Mouse (Mus musculus) neural tube, embryonic 13.5 days (tissue): ENCODE results near the gene Clec4a1. TPM values are rescaled to one million over a fixed set of nuclear protein-coding genes. Genes with fewer than 3 reads are reported as not detected.

Source experiments
- ATAC-seq: fragments of 200-750 bp; cut with Nextera tagmentation; 2 replicates; pipeline ENCODE4 v1.8.0; 2017; ENCODE audit warnings: low read depth, mild to moderate bottlenecking, moderate TSS enrichment, moderate library complexity
- H3K27ac ChIP-seq: fragments of 300-500 bp; sonication (generic); replicated peaks from 2 replicates; pipeline ENCODE4 v1.5.1; 2015; ENCODE audit warnings: moderate library complexity, mild to moderate bottlenecking, inconsistent platforms
- H3K27me3 ChIP-seq: fragments of 300-500 bp; sonication (generic); 2 replicates; pipeline ENCODE4 v1.6.1; 2015; ENCODE audit warnings: mild to moderate bottlenecking, inconsistent platforms
- H3K36me3 ChIP-seq: fragments of 300-500 bp; sonication (generic); 2 replicates; pipeline ENCODE4 v1.6.1; 2015; ENCODE audit warnings: mild to moderate bottlenecking, inconsistent platforms
- H3K4me1 ChIP-seq: fragments of 300-500 bp; sonication (generic); replicated peaks from 2 replicates; pipeline ENCODE4 v1.6.1; 2015; ENCODE audit warnings: inconsistent platforms
- H3K4me2 ChIP-seq: fragments of 300-500 bp; sonication (generic); 2 replicates; pipeline ENCODE4 v1.6.1; 2015; ENCODE audit warnings: inconsistent platforms, mild to moderate bottlenecking, moderate library complexity
- H3K4me3 ChIP-seq: fragments of 300-500 bp; sonication (generic); 2 replicates; pipeline ENCODE4 v1.5.1; 2015; ENCODE audit warnings: mild to moderate bottlenecking, inconsistent platforms
- H3K9ac ChIP-seq: fragments of 300-500 bp; sonication (generic); 2 replicates; pipeline ENCODE4 v1.6.1; 2015; ENCODE audit warnings: moderate library complexity, mild to moderate bottlenecking, inconsistent platforms
- H3K9me3 ChIP-seq: fragments of 300-500 bp; sonication (generic); 2 replicates; pipeline ENCODE4 v1.6.1; 2016; ENCODE audit warnings: inconsistent platforms
- WGBS: fragments of 180-500 bp; shearing (Covaris S2); methylation state at CpG from one replicate; pipeline ENCODE4 v1.1.7; 2015; 5-methylcytosine and 5-hydroxymethylcytosine counted together
- polyA plus RNA-seq: library from polyadenylated mRNA; unstranded; fragments of >200 nt; fragmentation: Nextera tagmentation; extraction: Ambion mirVana; gene quantifications from 2 replicates; pipeline ENCODE4 v1.2.1, GENCODE M21; 2015

Gene Clec4a1
- polyA plus RNA-seq, 1 experiment from 2014 or later = 0.85 TPM

GRCm38 (mm10) chr6:122934845-122935244 lies 13.2 kb downstream of the Clec4a1 start:
- no peak overlapping the region for H3K4me3 ChIP-seq
- ATAC-seq = no peak
- 88% methylated on average over 3 of the region's 3 CpGs for WGBS

GRCm38 (mm10) chr6:122939618-122940017 lies 18.0 kb downstream of the Clec4a1 start:
- no peaks in the 10 kb centered on the region for H3K4me1 ChIP-seq
- no peaks in the 10 kb centered on the region for H3K36me3 ChIP-seq
- no peak for ATAC-seq
- WGBS = 94% methylated on average over 5 of the region's 5 CpGs
- H3K27ac ChIP-seq = no peak overlapping the region
- no peak overlapping the region for H3K4me3 ChIP-seq
- H3K27me3 ChIP-seq = no peaks in the 10 kb centered on the region
- no peak overlapping the region for H3K4me2 ChIP-seq
- H3K9me3 ChIP-seq = no peaks in the 10 kb centered on the region
- H3K9ac ChIP-seq = no peak overlapping the region

More at GRCm38 (mm10) chr6:122934845-122935244, 13.2 kb downstream of the Clec4a1 start:
- Histone ChIP-seq H3K4me2 (no peak overlapping the region), H3K4me1 (no peaks in the 10 kb centered on the region), H3K27me3 (no peaks in the 10 kb centered on the region), H3K27ac (no peak overlapping the region), H3K9ac (no peak overlapping the region), H3K36me3 (no peaks in the 10 kb centered on the region), H3K9me3 (no peaks in the 10 kb centered on the region)

- no peaks in the 10 kb centered on the region for H3K36me3 ChIP-seq
- ATAC-seq = no peak
- H3K4me2 ChIP-seq = no peak overlapping the region
- WGBS = 89% methylated on average over 2 of the region's 2 CpGs
- H3K27ac ChIP-seq = no peak overlapping the region
- H3K27me3 ChIP-seq = no peaks in the 10 kb centered on the region
- no peaks in the 10 kb centered on the region for H3K9me3 ChIP-seq
- no peak overlapping the region for H3K9ac ChIP-seq
- no peak overlapping the region for H3K4me3 ChIP-seq
- H3K4me1 ChIP-seq = no peaks in the 10 kb centered on the region
Measured at GRCm38 (mm10) chr6:122946760-122947159, 25.1 kb downstream of the Clec4a1 start.

GRCm38 (mm10) chr6:122952401-122952800 lies 30.8 kb downstream of the Clec4a1 start, which contains the start of gene Clec4a3:
Gene Clec4a3 (plus strand): TSS chr6:122952515.
- no peaks in the 10 kb centered on the region for H3K27me3 ChIP-seq
- no peaks in the 10 kb centered on the region for H3K4me1 ChIP-seq
- H3K4me2 ChIP-seq = no peak within 1 kb of the TSS
- no peak within 1 kb of the TSS for H3K27ac ChIP-seq
- WGBS = 81% methylated on average over 8 of the region's 8 CpGs
- no peaks in the 10 kb centered on the region for H3K36me3 ChIP-seq
- ATAC-seq = no peak
- H3K9ac ChIP-seq = no peak within 1 kb of the TSS
- no peak within 1 kb of the TSS for H3K4me3 ChIP-seq
- no peaks in the 10 kb centered on the region for H3K9me3 ChIP-seq

- 82% methylated on average over 2 of the region's 2 CpGs for WGBS
- peaks cover 4% of the 10 kb centered on the region; the same call in 1 of the 2 replicates for H3K9me3 ChIP-seq
- no peak overlapping the region for H3K4me3 ChIP-seq
- no peak overlapping the region for H3K9ac ChIP-seq
- ATAC-seq = no peak
- H3K27ac ChIP-seq = no peak overlapping the region
- no peaks in the 10 kb centered on the region for H3K4me1 ChIP-seq
- H3K4me2 ChIP-seq = no peak overlapping the region
- H3K36me3 ChIP-seq = no peaks in the 10 kb centered on the region
- H3K27me3 ChIP-seq = no peaks in the 10 kb centered on the region
Measured at GRCm38 (mm10) chr6:122964562-122964961, 42.9 kb downstream of the Clec4a1 start.

- 85% methylated on average over 2 of the region's 2 CpGs for WGBS
- Histone ChIP-seq H3K4me1 (no peaks in the 10 kb centered on the region), H3K36me3 (no peaks in the 10 kb centered on the region)
Measured at GRCm38 (mm10) chr6:122969048-122969447, 47.4 kb downstream of the Clec4a1 start.

More at GRCm38 (mm10) chr6:122969048-122969447, 47.4 kb downstream of the Clec4a1 start:
- H3K9ac ChIP-seq = no peak overlapping the region
- no peak overlapping the region for H3K4me2 ChIP-seq
- no peak overlapping the region for H3K4me3 ChIP-seq
- ATAC-seq = no peak
- H3K27me3 ChIP-seq = no peaks in the 10 kb centered on the region
- 0 out of 2 replicates have a peak, but pooled peaks cover 4% of the 10 kb centered on the region for H3K9me3 ChIP-seq
- no peak overlapping the region for H3K27ac ChIP-seq

Other genes with a start within 250 kb of the Clec4a1 start
- gene Nanog, start 214.4 kb upstream of the Clec4a1 start, polyA plus RNA-seq = 0.15 TPM in 2 replicates
- gene Slc2a3, start 120.2 kb upstream of the Clec4a1 start, polyA plus RNA-seq = 22.5 and 27.5 TPM in 2 replicates
- 6.3 and 7.3 TPM in 2 replicates for gene Foxj2, start 101.9 kb upstream of the Clec4a1 start, polyA plus RNA-seq
- gene C3ar1, start 65.7 kb upstream of the Clec4a1 start, polyA plus RNA-seq = 2.6 and 2.7 TPM in 2 replicates
- gene Necap1, start 47.4 kb upstream of the Clec4a1 start, polyA plus RNA-seq = 128 and 130 TPM in 2 replicates
- gene Clec4a3, start 30.7 kb downstream of the Clec4a1 start, polyA plus RNA-seq = 0.88 and 2.7 TPM in 2 replicates
- gene Clec4a4, start 68.5 kb downstream of the Clec4a1 start, polyA plus RNA-seq = not detected in 2 replicates
- gene Clec4b1, start 128.1 kb downstream of the Clec4a1 start, polyA plus RNA-seq = not detected in 2 replicates
- gene Clec4a2, start 184.6 kb downstream of the Clec4a1 start, polyA plus RNA-seq = 0.74 and 1.4 TPM in 2 replicates